Mouse (Mus musculus) CD4-positive naive resting alpha-beta T cell, adult 76 days (primary cell): ENCODE data around the gene Gm20924. TPM values are rescaled to one million over a fixed set of nuclear protein-coding genes. Genes with fewer than 3 reads are reported as not detected.

Source experiments
- total RNA-seq: library from RNA; stranded (reverse); gene quantifications from one replicate; pipeline ENCODE4 v1.2.4, GENCODE M21; 2023

Gene Gm20924
- not detected for total RNA-seq

DNA sequence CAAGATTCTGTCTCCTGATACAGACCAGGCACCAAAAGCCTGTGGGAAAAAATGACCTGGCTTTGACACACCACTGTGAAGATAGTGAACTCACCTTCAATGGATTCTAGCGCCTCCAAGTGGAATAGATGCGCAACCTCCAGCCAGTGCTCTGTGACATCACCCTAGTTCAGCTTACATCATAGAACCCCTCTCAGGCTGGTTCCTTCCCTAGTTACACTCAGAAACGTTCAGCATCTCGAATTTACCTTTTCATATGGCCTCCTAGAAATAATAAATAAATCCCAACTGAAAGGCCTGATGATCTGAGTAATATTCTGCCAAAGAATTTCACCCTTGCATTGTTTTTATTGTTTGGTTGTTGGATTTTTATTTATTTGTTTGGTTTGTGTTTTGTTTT is at the start of gene Gm20924:
Gene Gm20924, minus strand, starts transcription at position 101 of the 400 bp plus-strand sequence.

Other genes starting within 250 kb of the Gm20924 start
- gene Gm20736, start 170.2 kb upstream of the Gm20924 start, total RNA-seq, result not detected